Mouse (Mus musculus): ENCODE data around the gene Suclg2.

DNA sequence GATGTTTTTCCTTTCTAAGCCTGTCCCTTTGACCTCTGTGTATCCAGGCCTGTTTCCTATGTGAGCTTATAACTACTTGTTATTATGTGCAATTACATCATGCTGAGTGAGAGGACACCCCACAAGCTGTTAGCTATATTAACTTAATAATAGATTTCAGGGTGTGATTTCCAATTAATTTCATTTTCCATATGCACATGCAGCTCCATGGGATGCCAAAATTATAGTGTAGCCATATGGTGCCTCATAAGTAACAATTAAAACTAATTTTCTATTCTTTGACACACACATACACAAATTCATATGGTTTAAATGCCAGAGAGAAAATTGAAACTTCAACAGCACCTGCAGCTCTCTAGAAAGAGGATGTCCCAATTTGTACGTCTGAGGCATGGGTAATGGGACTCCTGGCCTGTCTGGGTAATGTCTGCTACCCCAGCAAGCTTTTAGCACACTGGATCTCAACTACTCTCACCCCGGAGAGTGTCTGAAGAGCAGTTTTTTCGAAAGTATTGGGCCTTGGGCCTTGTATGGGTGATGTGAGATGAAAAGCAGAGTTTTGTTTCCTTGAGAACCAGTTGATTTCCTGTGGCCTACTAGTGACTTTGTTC, 106.1 kb downstream of the Suclg2 start:
- TF ChIP-seq POLR2A (IDR thresholded peaks at IDR 0.05; ENCODE audit: borderline replicate concordance, extremely low read depth, low read depth, low read length) = no peak
- TF ChIP-seq CTCF (IDR thresholded peaks at IDR 0.05; ENCODE audit: insufficient read depth, low read length) = no peak
